Mouse (Mus musculus) gastrocnemius, postnatal 14 days (tissue): ENCODE measurements around the gene Prdm9. TPM values are rescaled to one million over a fixed set of nuclear protein-coding genes. Genes with fewer than 3 reads are reported as not detected.
A peak's percentile ranks its signal among the peaks of the same experiment; 100 is the strongest.

Experiments
- DNase-seq: peaks from one replicate; pipeline ENCODE4 v3.0.0; 2021; ENCODE audit warnings: mixed read lengths
- intact Hi-C: fragments of 180-260 bp; cut with DNase I; formaldehyde crosslinking; loops from one replicate; pipeline ENCODE4 v1.15.1; 2025; ENCODE audit warnings: low total_unique reads
- total RNA-seq, 2 experiments: library from RNA; stranded (reverse); gene quantifications; 2 replicates each; pipeline ENCODE4 v1.2.3; 2021

Prdm9 gene
- total RNA-seq, 2 experiments from 2014 or later, result 2.5 to 3.2 TPM

GRCm38 (mm10) chr17:15535162-15535800, 28.9 kb downstream of the Prdm9 start:
- DNase-seq, result no peak
- intact Hi-C loops, result no loop called here

- intact Hi-C loops, result no loop called here
- no peak for DNase-seq
Observed at GRCm38 (mm10) chr17:15530141-15530540, 34.0 kb downstream of the Prdm9 start.

GRCm38 (mm10) chr17:15528887-15529286, 35.3 kb downstream of the Prdm9 start:
- intact Hi-C loops, result loop anchor here (5.0 kb wide), 1 partner anchor 33 kb away; the partner anchor contains the start of gene Prdm9

GRCm38 (mm10) chr17:15527811-15528136, 36.4 kb downstream of the Prdm9 start:
- intact Hi-C loops, result loop anchor here (5.0 kb wide), 1 partner anchor 35 kb away; the partner anchor contains the start of gene Prdm9
- no peak for DNase-seq

More at GRCm38 (mm10) chr17:15528887-15529286, 35.3 kb downstream of the Prdm9 start:
- no peak for DNase-seq

GRCm38 (mm10) chr17:15526986-15527810, 37.0 kb downstream of the Prdm9 start, which contains the start of gene Pdcd2:
Gene Pdcd2, minus strand, starts transcription at chr17:15527301.
- peak; percentile 95 for DNase-seq
- intact Hi-C loops, result loop anchor here (5.0 kb wide), 1 partner anchor 35 kb away; the partner anchor contains the start of gene Prdm9

- DNase-seq, result no peak
- intact Hi-C loops, result loop anchor here (5.0 kb wide), 1 partner anchor 36 kb away; the partner anchor contains the start of gene Prdm9
Observed at GRCm38 (mm10) chr17:15526304-15526703, 37.9 kb downstream of the Prdm9 start.

- intact Hi-C loops, result no loop called here
- DNase-seq, result no peak
Observed at GRCm38 (mm10) chr17:15518766-15519165, 45.4 kb downstream of the Prdm9 start.

GRCm38 (mm10) chr17:15518186-15518585, 46.0 kb downstream of the Prdm9 start:
- no peak for DNase-seq
- intact Hi-C loops, result no loop called here

- no peak for DNase-seq
- intact Hi-C loops, result no loop called here
Observed at GRCm38 (mm10) chr17:15517776-15518175, 46.4 kb downstream of the Prdm9 start.

GRCm38 (mm10) chr17:15510694-15511093, 53.5 kb downstream of the Prdm9 start:
- DNase-seq, result no peak
- intact Hi-C loops, result no loop called here

- intact Hi-C loops, result no loop called here
- peak; percentile 98 for DNase-seq
Observed at GRCm38 (mm10) chr17:15499656-15500394, 64.3 kb downstream of the Prdm9 start, which contains the start of the genes Psmb1 and Tbp. Gene Psmb1, minus strand, starts transcription at chr17:15499751. Gene Tbp, plus strand, starts transcription at chr17:15499888.

GRCm38 (mm10) chr17:15498753-15499113, 65.4 kb downstream of the Prdm9 start:
- intact Hi-C loops, result no loop called here
- DNase-seq, result no peak

GRCm38 (mm10) chr17:15497882-15498752, 66.0 kb downstream of the Prdm9 start:
- intact Hi-C loops, result no loop called here
- DNase-seq, result peak; percentile 95

Other genes with a start within 250 kb of the Prdm9 start
- gene Dll1, start 187.5 kb downstream of the Prdm9 start, total RNA-seq, result 1 to 10 TPM; 5.6 to 6.0 TPM
- 1 to 10 TPM; 8.6 to 8.8 TPM for gene Fam120b, start 168.2 kb downstream of the Prdm9 start, total RNA-seq
- gene Psmb1, start 64.6 kb downstream of the Prdm9 start, total RNA-seq, result 100 to 1,000 TPM; 115 to 119 TPM
- gene Tbp, start 64.5 kb downstream of the Prdm9 start, total RNA-seq, result 1 to 10 TPM; 6.6 to 8.4 TPM
- gene Pdcd2, start 37.1 kb downstream of the Prdm9 start, total RNA-seq, result 10 to 100 TPM; 12.6 to 15.6 TPM
- gene Chd1, start 140.6 kb upstream of the Prdm9 start, total RNA-seq, result 10 to 100 TPM; 14.7 to 15.2 TPM